Mouse (Mus musculus): ENCODE data around the gene Pla2g15.

- TF ChIP-seq GATA1 (IDR thresholded peaks at IDR 0.05; ENCODE audit: borderline replicate concordance, low read length) (no peak), FLI1 (IDR thresholded peaks at IDR 0.05; ENCODE audit: low read length) (no peak)
These were observed 15.3 kb downstream of the Pla2g15 start for GRCm38 (mm10) chr8:106165460-106165859.
